ENCODE assay signal across 13 mouse cellular contexts in genomic region chr1:133078338-133078727, GRCm38 (mm10). TPM values are rescaled to one million over a fixed set of nuclear protein-coding genes. Genes with fewer than 3 reads are reported as not detected.
A peak's percentile ranks its signal among the peaks of the same experiment; 100 is the strongest.
DNase-seq lines count a peak whose midpoint lies in the region; ATAC-seq lines count a peak whose summit lies in the region.
"Had no signal": no experiment of that assay in that cellular context is flagged by ENCODE, and none has a peak within 500 bp of the region (broad histone marks: within the 10 kb centered on the region; RNA-seq: fewer than 3 reads in every experiment).

No protein-coding gene starts in this region.

- H3K9ac ChIP-seq in heart, embryonic 13.5 days, result no peak overlapping the region
- no peak overlapping the region for H3K9ac ChIP-seq in midbrain, embryonic 16.5 days (ENCODE audit: low read depth, low read length)
- H3K9ac ChIP-seq in forebrain, embryonic 13.5 days, result no peak overlapping the region
- H3K9ac ChIP-seq in midbrain, embryonic 13.5 days (replicated peaks), result no peak overlapping the region

- no peak for DNase-seq in heart, postnatal 25 days (ENCODE audit: low spot score)
- DNase-seq in midbrain, embryonic 10.5 days (ENCODE audit: low spot score), result no peak
- no peak for DNase-seq in frontal cortex, postnatal 10 days (ENCODE audit: low spot score in 2 of 2)
- DNase-seq: gastrocnemius, postnatal 36 days; lung, adult 18-20 months; right cerebral cortex, postnatal 4 days; thymus, postnatal 25 days had no signal

- 78% methylated on average over 1 of the region's 1 CpGs for WGBS in heart, embryonic 13.5 days
- 95% methylated on average over 1 of the region's 1 CpGs for WGBS in midbrain, embryonic 10.5 days
- WGBS in midbrain, embryonic 16.5 days, result 27% methylated on average over 1 of the region's 1 CpGs
- 67% methylated on average over 1 of the region's 1 CpGs for WGBS in forebrain, embryonic 13.5 days
- WGBS in midbrain, embryonic 13.5 days, result 48% methylated on average over 1 of the region's 1 CpGs

- peaks cover 53% of the 10 kb centered on the region for H3K4me1 ChIP-seq in heart, embryonic 13.5 days
- peaks cover 74% of the 10 kb centered on the region for H3K4me1 ChIP-seq in midbrain, embryonic 10.5 days
- H3K4me1 ChIP-seq in midbrain, embryonic 16.5 days (ENCODE audit: control insufficient read depth, insufficient read depth, low read length), result peaks cover 6% of the 10 kb centered on the region
- peaks cover 50% of the 10 kb centered on the region for H3K4me1 ChIP-seq in forebrain, embryonic 13.5 days
- H3K4me1 ChIP-seq in midbrain, embryonic 13.5 days (replicated peaks), result peaks cover 45% of the 10 kb centered on the region

- no peaks in the 10 kb centered on the region for H3K9me3 ChIP-seq in heart, embryonic 13.5 days
- H3K9me3 ChIP-seq in midbrain, embryonic 10.5 days (replicated peaks), result no peaks in the 10 kb centered on the region; the same call in 1 of the 2 replicates
- no peaks in the 10 kb centered on the region for H3K9me3 ChIP-seq in midbrain, embryonic 16.5 days (replicated peaks; ENCODE audit: control insufficient read depth, low read length, poor library complexity, severe bottlenecking)
- H3K9me3 ChIP-seq in forebrain, embryonic 13.5 days (replicated peaks), result no peaks in the 10 kb centered on the region
- no peaks in the 10 kb centered on the region for H3K9me3 ChIP-seq in midbrain, embryonic 13.5 days

- H3K36me3 ChIP-seq in heart, embryonic 13.5 days, result peaks cover 82% of the 10 kb centered on the region
- peaks cover 90% of the 10 kb centered on the region for H3K36me3 ChIP-seq in midbrain, embryonic 10.5 days
- H3K36me3 ChIP-seq in midbrain, embryonic 16.5 days (ENCODE audit: control insufficient read depth, insufficient read depth, low read length), result peaks cover 21% of the 10 kb centered on the region
- H3K36me3 ChIP-seq in forebrain, embryonic 13.5 days (ENCODE audit: poor library complexity, severe bottlenecking), result peaks cover 83% of the 10 kb centered on the region
- H3K36me3 ChIP-seq in midbrain, embryonic 13.5 days, result peaks cover 63% of the 10 kb centered on the region

- H3K27me3 ChIP-seq in heart, embryonic 13.5 days (replicated peaks), result no peaks in the 10 kb centered on the region
- no peaks in the 10 kb centered on the region for H3K27me3 ChIP-seq in midbrain, embryonic 10.5 days (ENCODE audit: low read depth, poor library complexity, severe bottlenecking)
- no peaks in the 10 kb centered on the region for H3K27me3 ChIP-seq in midbrain, embryonic 16.5 days (ENCODE audit: control insufficient read depth, insufficient read depth, low read depth, low read length)
- no peaks in the 10 kb centered on the region for H3K27me3 ChIP-seq in forebrain, embryonic 13.5 days
- no peaks in the 10 kb centered on the region for H3K27me3 ChIP-seq in midbrain, embryonic 13.5 days

- no peak overlapping the region for H3K4me2 ChIP-seq in heart, embryonic 13.5 days
- H3K4me2 ChIP-seq in midbrain, embryonic 16.5 days (ENCODE audit: low read length), result no peak overlapping the region
- no peak overlapping the region for H3K4me2 ChIP-seq in forebrain, embryonic 13.5 days
- no peak overlapping the region for H3K4me2 ChIP-seq in midbrain, embryonic 13.5 days (replicated peaks)

- H3K4me3 ChIP-seq in heart, embryonic 13.5 days, result no peak overlapping the region
- no peak overlapping the region for H3K4me3 ChIP-seq in midbrain, embryonic 10.5 days
- no peak overlapping the region for H3K4me3 ChIP-seq in midbrain, embryonic 16.5 days (ENCODE audit: low read depth, low read length)
- H3K4me3 ChIP-seq in forebrain, embryonic 13.5 days, result no peak overlapping the region
- H3K4me3 ChIP-seq in midbrain, embryonic 13.5 days (replicated peaks), result no peak overlapping the region

- ATAC-seq in heart, embryonic 13.5 days (ENCODE audit: extremely low read depth, insufficient number of reproducible peaks, low FRiP score, low TSS enrichment), result no peak
- ATAC-seq in midbrain, embryonic 16.5 days, result no peak
- ATAC-seq in forebrain, embryonic 13.5 days, result peak; percentile 39; the same call in 1 of the 2 replicates
- no peak for ATAC-seq in midbrain, embryonic 13.5 days
- ATAC-seq in megakaryocyte-erythroid progenitor cell, adult 5-6 weeks (replicated peaks; ENCODE audit: low FRiP score, low TSS enrichment, poor library complexity, severe bottlenecking), result no peak
- ATAC-seq: CD4-positive, CD25-positive, alpha-beta regulatory T cell, adult 4 months had no signal

- 0 out of 2 replicates have a peak overlapping the region, but pooled peaks have one; percentile 5 for H3K27ac ChIP-seq in heart, embryonic 13.5 days (replicated peaks)
- peak overlapping the region; percentile 98 for H3K27ac ChIP-seq in midbrain, embryonic 10.5 days (replicated peaks)
- H3K27ac ChIP-seq in midbrain, embryonic 16.5 days (ENCODE audit: low read length), result no peak overlapping the region
- H3K27ac ChIP-seq in forebrain, embryonic 13.5 days, result peak overlapping the region; percentile 95
- H3K27ac ChIP-seq in midbrain, embryonic 13.5 days, result peak overlapping the region; percentile 92; the same call in 1 of the 2 replicates

- intact Hi-C loops in heart, postnatal 25 days (cut with DNase I), result no loop called here

RNA-seq across cellular contexts. Expression of gene Pik3c2b, which starts 32.9 kb away (rescaled TPM):
- 8.5 and 9.5 TPM in 2 replicates for polyA plus RNA-seq in heart, embryonic 13.5 days (2015; fragmentation: Nextera tagmentation; extraction: Ambion mirVana)
- total RNA-seq in heart, postnatal 25 days (2021), result 10 to 100 TPM; 19.9 to 21.2 TPM
- polyA plus RNA-seq in midbrain, embryonic 10.5 days (2016; fragmentation: Nextera tagmentation; extraction: Ambion mirVana), result 14.1 and 18.2 TPM in 2 replicates
- 12.3 and 14.0 TPM in 2 replicates for polyA plus RNA-seq in midbrain, embryonic 16.5 days (2015; fragmentation: Nextera tagmentation; extraction: Ambion mirVana)
- 15.5 and 15.9 TPM in 2 replicates for polyA plus RNA-seq in forebrain, embryonic 13.5 days (2015; fragmentation: Nextera tagmentation; extraction: Ambion mirVana)
- 14.6 and 17.0 TPM in 2 replicates for polyA plus RNA-seq in midbrain, embryonic 13.5 days (2015; fragmentation: Nextera tagmentation; extraction: Ambion mirVana)
- total RNA-seq in megakaryocyte-erythroid progenitor cell, adult 5-6 weeks (2014; fragmentation: Nextera tagmentation), result 3.5 and 4.0 TPM in 2 replicates
- 0.33 and 0.88 TPM in 2 replicates for total RNA-seq in megakaryocyte-erythroid progenitor cell, adult 5-6 weeks (2017)

RNA-seq across cellular contexts. Expression of gene Mdm4, which starts 48.0 kb away (rescaled TPM):
- polyA plus RNA-seq in heart, embryonic 13.5 days (2015; fragmentation: Nextera tagmentation; extraction: Ambion mirVana), result 19.2 and 23.4 TPM in 2 replicates
- total RNA-seq in heart, postnatal 25 days (2021), result 10 to 100 TPM; 25.0 to 29.0 TPM
- polyA plus RNA-seq in midbrain, embryonic 10.5 days (2016; fragmentation: Nextera tagmentation; extraction: Ambion mirVana), result 34.6 and 37.7 TPM in 2 replicates
- 35.4 and 40.8 TPM in 2 replicates for polyA plus RNA-seq in midbrain, embryonic 16.5 days (2015; fragmentation: Nextera tagmentation; extraction: Ambion mirVana)
- 44.8 and 46.3 TPM in 2 replicates for polyA plus RNA-seq in forebrain, embryonic 13.5 days (2015; fragmentation: Nextera tagmentation; extraction: Ambion mirVana)
- polyA plus RNA-seq in midbrain, embryonic 13.5 days (2015; fragmentation: Nextera tagmentation; extraction: Ambion mirVana), result 42.3 and 46.1 TPM in 2 replicates
- 126 and 190 TPM in 2 replicates for total RNA-seq in megakaryocyte-erythroid progenitor cell, adult 5-6 weeks (2014; fragmentation: Nextera tagmentation)
- 110 and 145 TPM in 2 replicates for total RNA-seq in megakaryocyte-erythroid progenitor cell, adult 5-6 weeks (2017)

RNA-seq across cellular contexts. Expression of gene Ppp1r15b, which starts 52.6 kb away (rescaled TPM):
- 24.2 and 24.8 TPM in 2 replicates for polyA plus RNA-seq in heart, embryonic 13.5 days (2015; fragmentation: Nextera tagmentation; extraction: Ambion mirVana)
- 10 to 100 TPM; 22.1 to 27.3 TPM for total RNA-seq in heart, postnatal 25 days (2021)
- polyA plus RNA-seq in midbrain, embryonic 10.5 days (2016; fragmentation: Nextera tagmentation; extraction: Ambion mirVana), result 48.9 and 56.8 TPM in 2 replicates
- 27.7 and 30.7 TPM in 2 replicates for polyA plus RNA-seq in midbrain, embryonic 16.5 days (2015; fragmentation: Nextera tagmentation; extraction: Ambion mirVana)
- 34.8 and 38.6 TPM in 2 replicates for polyA plus RNA-seq in forebrain, embryonic 13.5 days (2015; fragmentation: Nextera tagmentation; extraction: Ambion mirVana)
- polyA plus RNA-seq in midbrain, embryonic 13.5 days (2015; fragmentation: Nextera tagmentation; extraction: Ambion mirVana), result 33.2 and 34.3 TPM in 2 replicates
- 73.9 and 82.5 TPM in 2 replicates for total RNA-seq in megakaryocyte-erythroid progenitor cell, adult 5-6 weeks (2014; fragmentation: Nextera tagmentation)
- total RNA-seq in megakaryocyte-erythroid progenitor cell, adult 5-6 weeks (2017), result 116 TPM in 2 replicates
